Mouse (Mus musculus): ENCODE results near the gene Kcmf1. TPM values are rescaled to one million over a fixed set of nuclear protein-coding genes. Genes with fewer than 3 reads are reported as not detected.

Gene Kcmf1
- polyA plus RNA-seq, 1 experiment from 2014 or later: 48.0 TPM

GRCm38 (mm10) chr6:72800641-72801040 lies 99.1 kb downstream of the Kcmf1 start:
- no peak overlapping the region for H3K4me2 ChIP-seq (replicated peaks)
- no peaks in the 10 kb centered on the region for H3K9me3 ChIP-seq
- H3K27ac ChIP-seq: no peak overlapping the region
- no peaks in the 10 kb centered on the region for H3K4me1 ChIP-seq
- no peak overlapping the region for H3K4me3 ChIP-seq
- H3K27me3 ChIP-seq: no peaks in the 10 kb centered on the region
- WGBS: 36% methylated on average over 2 of the region's 2 CpGs
- no peaks in the 10 kb centered on the region for H3K36me3 ChIP-seq
- ATAC-seq (ENCODE audit: insufficient number of reproducible peaks, insufficient read depth, low FRiP score, low TSS enrichment): no peak
- H3K9ac ChIP-seq: no peak overlapping the region

DNA sequence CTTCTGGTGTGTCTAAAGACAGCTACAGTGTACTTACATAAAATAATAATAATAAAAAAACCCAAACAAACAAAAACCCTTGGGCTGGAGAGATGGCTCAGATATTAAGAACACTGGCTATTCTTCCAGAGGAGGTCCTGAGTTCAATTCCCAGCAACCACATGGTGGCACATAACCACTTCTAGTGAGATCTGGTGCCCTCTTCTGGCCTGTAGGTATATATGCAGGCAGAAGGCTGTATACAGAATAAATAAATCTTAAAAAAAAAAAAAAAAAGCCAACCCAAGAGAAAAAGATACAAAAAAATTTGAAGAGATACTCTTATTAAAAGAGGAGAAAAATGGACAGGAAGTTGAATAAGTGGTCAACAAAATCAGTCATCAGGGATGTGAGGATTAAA lies 102.0 kb downstream of the Kcmf1 start:
- Histone ChIP-seq H3K9ac (no peak overlapping the region), H3K4me1 (no peaks in the 10 kb centered on the region), H3K27me3 (no peaks in the 10 kb centered on the region), H3K36me3 (no peaks in the 10 kb centered on the region), H3K27ac (no peak overlapping the region), H3K9me3 (no peaks in the 10 kb centered on the region), H3K4me2 (replicated peaks) (no peak overlapping the region), H3K4me3 (no peak overlapping the region)
- no peak for ATAC-seq (ENCODE audit: insufficient number of reproducible peaks, insufficient read depth, low FRiP score, low TSS enrichment)

DNA sequence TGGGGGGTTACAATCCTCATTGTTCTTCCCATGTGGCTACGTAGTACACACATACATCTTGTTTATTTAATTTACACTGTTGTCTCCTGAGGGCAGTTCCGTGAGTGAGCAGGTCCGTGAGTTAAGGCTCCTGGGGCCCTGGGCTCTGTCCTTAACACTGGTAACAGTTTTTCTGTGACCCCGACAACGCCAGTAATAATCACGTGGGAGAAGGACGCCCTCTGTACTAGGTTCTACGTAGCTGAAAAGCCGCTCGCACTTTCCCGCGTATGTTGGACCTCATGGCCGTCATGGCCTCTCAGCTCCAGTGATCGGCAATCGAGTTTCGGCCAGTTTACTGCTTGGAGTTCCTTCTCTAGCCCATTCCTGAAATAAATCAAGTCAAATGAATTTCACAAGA lies 104.3 kb downstream of the Kcmf1 start:
- H3K9ac ChIP-seq: no peak overlapping the region
- peak overlapping the region; percentile 16; the same call in 1 of the 2 replicates for H3K4me2 ChIP-seq (replicated peaks)
- no peak overlapping the region for H3K4me3 ChIP-seq
- no peak for ATAC-seq (ENCODE audit: insufficient number of reproducible peaks, insufficient read depth, low FRiP score, low TSS enrichment)
- H3K27me3 ChIP-seq: no peaks in the 10 kb centered on the region
- H3K4me1 ChIP-seq: no peaks in the 10 kb centered on the region
- H3K36me3 ChIP-seq: no peaks in the 10 kb centered on the region
- H3K9me3 ChIP-seq: no peaks in the 10 kb centered on the region
- WGBS: 45% methylated on average over 16 of the region's 16 CpGs
- no peak overlapping the region for H3K27ac ChIP-seq

DNA sequence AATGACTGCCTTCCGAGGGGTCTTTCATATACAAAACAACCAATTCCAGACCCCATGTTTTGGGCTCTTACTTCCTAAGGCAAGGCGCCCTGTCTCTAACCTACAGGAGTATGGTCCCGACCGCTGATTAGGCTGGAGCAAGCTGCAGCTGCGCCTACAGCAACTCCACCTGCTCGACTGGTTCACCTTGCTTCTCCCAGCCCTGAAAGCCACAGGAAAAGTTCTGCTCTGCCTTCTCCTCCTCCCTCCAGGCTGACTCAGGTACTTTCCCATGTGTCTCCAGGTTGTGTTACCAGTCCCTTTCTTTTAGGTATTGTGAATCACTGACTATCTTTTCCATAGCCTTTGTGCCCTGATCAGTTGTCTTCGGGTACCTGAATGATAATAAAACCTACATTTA lies 104.9 kb downstream of the Kcmf1 start:
- Histone ChIP-seq H3K9ac (no peak overlapping the region), H3K27ac (no peak overlapping the region), H3K4me2 (replicated peaks) (no peak overlapping the region), H3K36me3 (no peaks in the 10 kb centered on the region), H3K27me3 (no peaks in the 10 kb centered on the region), H3K4me3 (no peak overlapping the region), H3K4me1 (no peaks in the 10 kb centered on the region), H3K9me3 (no peaks in the 10 kb centered on the region)
- 32% methylated on average over 7 of the region's 7 CpGs for WGBS
- ATAC-seq (ENCODE audit: insufficient number of reproducible peaks, insufficient read depth, low FRiP score, low TSS enrichment): no peak

DNA sequence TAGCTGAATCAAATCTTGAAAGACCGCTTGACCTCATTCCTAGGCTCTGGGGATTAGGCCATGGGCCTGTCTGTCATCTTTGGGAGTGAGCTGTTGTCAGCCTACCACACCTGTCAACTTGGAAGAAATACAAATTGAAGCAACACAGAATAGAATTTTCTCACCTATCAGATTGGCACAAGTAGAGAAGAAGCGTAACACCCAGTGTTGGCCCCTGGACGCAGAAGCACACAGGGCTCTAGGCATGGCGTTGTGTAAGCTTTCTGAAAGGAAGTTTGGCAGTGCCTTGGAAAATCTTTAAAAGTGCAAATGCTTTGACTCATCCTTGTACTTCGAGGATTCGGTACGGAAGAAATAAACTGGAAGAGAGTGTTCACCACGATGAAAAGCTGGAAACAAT lies 107.1 kb downstream of the Kcmf1 start:
- 91% methylated on average over 8 of the region's 8 CpGs for WGBS
- no peaks in the 10 kb centered on the region for H3K9me3 ChIP-seq
- no peak overlapping the region for H3K27ac ChIP-seq
- no peaks in the 10 kb centered on the region for H3K36me3 ChIP-seq
- no peak overlapping the region for H3K9ac ChIP-seq
- ATAC-seq (ENCODE audit: insufficient number of reproducible peaks, insufficient read depth, low FRiP score, low TSS enrichment): no peak
- H3K4me3 ChIP-seq: no peak overlapping the region
- H3K4me2 ChIP-seq (replicated peaks): no peak overlapping the region
- no peaks in the 10 kb centered on the region for H3K27me3 ChIP-seq
- H3K4me1 ChIP-seq: peaks cover 4% of the 10 kb centered on the region; the same call in 1 of the 2 replicates

Other genes starting within 250 kb of the Kcmf1 start
- gene Tcf7l1, start 110.7 kb downstream of the Kcmf1 start, polyA plus RNA-seq (2016; fragmentation: Nextera tagmentation; extraction: Ambion mirVana): 50.2 and 53.1 TPM in 2 replicates
- 3,988 and 4,068 TPM in 2 replicates for gene Tmsb10, start 58.8 kb upstream of the Kcmf1 start, polyA plus RNA-seq (2016; fragmentation: Nextera tagmentation; extraction: Ambion mirVana)

All from embryonic facial prominence, embryonic 12.5 days (tissue).